Mouse (Mus musculus) midbrain, embryonic 14.5 days (tissue): Measurements from ENCODE around the gene Gpr4. TPM values are rescaled to one million over a fixed set of nuclear protein-coding genes. Genes with fewer than 3 reads are reported as not detected.

ENCODE experiments used
- ATAC-seq: fragments of 200-750 bp; cut with Nextera tagmentation; 2 replicates; pipeline ENCODE4 v1.8.0; 2017; ENCODE audit warnings: moderate number of reproducible peaks, moderate library complexity; ENCODE audit not compliant: low FRiP score, low TSS enrichment
- DNase-seq: peaks from one replicate; pipeline ENCODE4 v3.0.0-alpha.2; 2015
- H3K27ac ChIP-seq: fragments of 300-500 bp; sonication (generic); replicated peaks from 2 replicates; pipeline ENCODE4 v1.5.1; 2014; ENCODE audit warnings: mild to moderate bottlenecking, low read depth, low read length, moderate library complexity
- H3K27me3 ChIP-seq: fragments of 300-500 bp; sonication (generic); 2 replicates; pipeline ENCODE4 v1.6.1; 2014; ENCODE audit warnings: low read length, control low read depth, mixed read lengths; ENCODE audit not compliant: control insufficient read depth, insufficient read depth
- H3K36me3 ChIP-seq: fragments of 300-500 bp; sonication (generic); 2 replicates; pipeline ENCODE4 v1.6.1; 2014; ENCODE audit warnings: low read length, control low read depth; ENCODE audit not compliant: control insufficient read depth, insufficient read depth
- H3K4me1 ChIP-seq: fragments of 300-500 bp; sonication (generic); 2 replicates; pipeline ENCODE4 v1.6.1; 2014; ENCODE audit warnings: mild to moderate bottlenecking, antibody characterized with exemption, low read length, control low read depth; ENCODE audit not compliant: control insufficient read depth, insufficient read depth
- H3K4me2 ChIP-seq: fragments of 300-500 bp; sonication (generic); 2 replicates; pipeline ENCODE4 v1.6.1; 2014; ENCODE audit warnings: mild to moderate bottlenecking, low read length, moderate library complexity
- H3K4me3 ChIP-seq: fragments of 300-500 bp; sonication (generic); replicated peaks from 2 replicates; pipeline ENCODE4 v1.5.1; 2014; ENCODE audit warnings: low read depth, low read length
- H3K9ac ChIP-seq: fragments of 300-500 bp; sonication (generic); replicated peaks from 2 replicates; pipeline ENCODE4 v1.6.1; 2014; ENCODE audit warnings: mild to moderate bottlenecking, low read length, moderate library complexity
- H3K9me3 ChIP-seq: fragments of 300-500 bp; sonication (generic); 2 replicates; pipeline ENCODE4 v1.6.1; 2016; ENCODE audit warnings: low read length, control low read depth, mixed read lengths; ENCODE audit not compliant: control insufficient read depth
- WGBS: fragments of 180-500 bp; shearing (Covaris S2); extraction: QIAGEN DNeasy Blood & Tissue Kit; methylation state at CpG from one replicate; pipeline ENCODE4 v1.1.7; 2014; 5-methylcytosine and 5-hydroxymethylcytosine counted together
- polyA plus RNA-seq: library from polyadenylated mRNA; unstranded; fragments of >200 nt; fragmentation: Nextera tagmentation; extraction: Ambion mirVana; gene quantifications from 2 replicates; pipeline ENCODE4 v1.2.1, GENCODE M21; 2014

The Gpr4 gene
- polyA plus RNA-seq, 1 experiment from 2014 or later: 2.5 TPM

- H3K4me1 ChIP-seq: peaks cover 9% of the 10 kb centered on the region
- H3K4me3 ChIP-seq: no peak overlapping the region
- H3K4me2 ChIP-seq: no peak overlapping the region
- DNase-seq (no peak), ATAC-seq (no peak)
- no peak overlapping the region for H3K9ac ChIP-seq
- H3K27ac ChIP-seq: no peak overlapping the region
- H3K9me3 ChIP-seq: no peaks in the 10 kb centered on the region
- 70% methylated on average over 9 of the region's 9 CpGs for WGBS
- no peaks in the 10 kb centered on the region for H3K27me3 ChIP-seq
- H3K36me3 ChIP-seq: no peaks in the 10 kb centered on the region
These were observed 2.6 kb downstream of the Gpr4 start for GRCm38 (mm10) chr7:19214940-19215339.

- Histone ChIP-seq H3K27ac (no peak overlapping the region), H3K9me3 (no peaks in the 10 kb centered on the region), H3K4me3 (no peak overlapping the region), H3K9ac (no peak overlapping the region), H3K27me3 (no peaks in the 10 kb centered on the region), H3K36me3 (no peaks in the 10 kb centered on the region), H3K4me1 (peaks cover 3% of the 10 kb centered on the region), H3K4me2 (no peak overlapping the region)
- ATAC-seq (no peak), DNase-seq (no peak)
- WGBS: 71% methylated on average over 5 of the region's 5 CpGs
These were observed 5.2 kb downstream of the Gpr4 start for GRCm38 (mm10) chr7:19217492-19217891.

DNA sequence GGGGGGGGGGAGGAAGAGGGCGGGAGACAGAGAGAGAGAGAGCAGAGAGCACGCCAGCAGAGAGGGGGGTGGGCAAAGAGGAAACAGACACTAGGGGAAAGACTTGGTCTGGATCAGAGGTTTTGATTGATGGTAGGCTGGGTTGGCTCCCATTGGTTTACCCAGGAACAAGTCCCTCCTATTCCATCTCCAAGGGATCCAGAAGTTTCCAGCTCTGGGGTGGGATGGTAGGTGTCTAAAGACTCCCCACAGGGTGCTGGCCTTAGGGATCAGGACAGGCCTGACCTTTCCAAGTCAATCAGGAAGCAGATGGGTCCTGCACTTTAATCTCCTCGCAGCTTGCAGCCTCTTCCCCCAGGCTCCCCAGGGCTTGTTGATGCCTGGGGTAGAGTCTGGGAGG lies 5.6 kb downstream of the Gpr4 start:
- Histone ChIP-seq H3K27ac (no peak overlapping the region), H3K27me3 (no peaks in the 10 kb centered on the region), H3K4me3 (no peak overlapping the region), H3K36me3 (no peaks in the 10 kb centered on the region), H3K4me2 (no peak overlapping the region), H3K9ac (no peak overlapping the region), H3K9me3 (no peaks in the 10 kb centered on the region), H3K4me1 (no peaks in the 10 kb centered on the region)
- WGBS: 3% methylated on average over 2 of the region's 3 CpGs
- no peak for DNase-seq
- ATAC-seq: no peak

DNA sequence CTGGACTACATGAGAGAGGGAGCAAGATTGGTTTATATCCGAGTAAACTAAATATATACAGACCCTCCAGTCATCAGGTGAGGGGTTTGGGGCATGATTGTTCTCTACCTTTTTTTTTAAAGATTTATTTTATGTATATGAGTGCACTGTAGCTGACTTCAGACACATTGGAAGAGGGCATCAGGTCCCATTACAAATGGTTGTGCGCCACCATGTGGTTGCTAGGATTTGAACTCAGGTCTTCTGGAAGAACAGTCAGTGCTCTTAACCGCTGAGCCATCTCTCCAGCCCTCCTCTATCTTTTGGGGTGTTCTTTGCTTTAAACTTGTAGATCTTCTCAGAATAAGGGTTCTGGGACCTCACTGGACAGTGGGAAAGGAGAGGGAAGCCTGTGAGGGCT lies 7.7 kb downstream of the Gpr4 start:
- H3K9me3 ChIP-seq: no peaks in the 10 kb centered on the region
- no peaks in the 10 kb centered on the region for H3K27me3 ChIP-seq
- no peak overlapping the region for H3K9ac ChIP-seq
- 69% methylated on average over 3 of the region's 3 CpGs for WGBS
- no peak for DNase-seq
- H3K27ac ChIP-seq: no peak overlapping the region
- no peak for ATAC-seq
- H3K4me2 ChIP-seq: no peak overlapping the region
- no peaks in the 10 kb centered on the region; the same call in 1 of the 2 replicates for H3K36me3 ChIP-seq
- no peak overlapping the region for H3K4me3 ChIP-seq
- H3K4me1 ChIP-seq: no peaks in the 10 kb centered on the region

- Histone ChIP-seq H3K4me2 (no peak overlapping the region), H3K27ac (no peak overlapping the region), H3K36me3 (peaks cover 6% of the 10 kb centered on the region; the same call in 1 of the 2 replicates), H3K9ac (no peak overlapping the region), H3K27me3 (no peaks in the 10 kb centered on the region), H3K4me1 (peaks cover 6% of the 10 kb centered on the region), H3K4me3 (no peak overlapping the region), H3K9me3 (no peaks in the 10 kb centered on the region)
- no peak for DNase-seq
- 95% methylated on average over 16 of the region's 16 CpGs for WGBS
- no peak for ATAC-seq
These were observed 9.9 kb downstream of the Gpr4 start for GRCm38 (mm10) chr7:19222189-19222588.

DNA sequence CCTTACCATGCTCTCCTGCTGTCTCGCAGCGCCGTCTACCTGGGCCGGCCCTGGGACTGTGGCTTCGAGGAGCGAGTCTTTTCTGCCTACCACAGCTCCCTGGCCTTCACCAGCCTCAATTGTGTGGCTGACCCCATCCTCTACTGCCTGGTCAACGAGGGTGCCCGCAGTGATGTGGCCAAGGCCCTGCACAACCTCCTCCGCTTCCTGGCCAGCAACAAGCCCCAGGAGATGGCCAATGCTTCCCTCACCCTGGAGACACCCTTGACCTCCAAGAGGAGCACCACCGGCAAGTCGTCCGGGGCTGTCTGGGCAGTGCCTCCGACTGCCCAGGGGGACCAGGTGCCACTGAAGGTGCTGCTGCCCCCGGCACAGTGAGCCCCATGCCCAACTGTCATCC lies 10.5 kb downstream of the Gpr4 start:
- no peak overlapping the region for H3K4me2 ChIP-seq
- H3K9me3 ChIP-seq: no peaks in the 10 kb centered on the region
- H3K27me3 ChIP-seq: no peaks in the 10 kb centered on the region
- ATAC-seq: no peak
- H3K36me3 ChIP-seq: peaks cover 6% of the 10 kb centered on the region; the same call in 1 of the 2 replicates
- no peak overlapping the region for H3K27ac ChIP-seq
- 93% methylated on average over 14 of the region's 14 CpGs for WGBS
- peaks cover 8% of the 10 kb centered on the region for H3K4me1 ChIP-seq
- no peak overlapping the region for H3K9ac ChIP-seq
- H3K4me3 ChIP-seq: no peak overlapping the region
- no peak for DNase-seq

DNA sequence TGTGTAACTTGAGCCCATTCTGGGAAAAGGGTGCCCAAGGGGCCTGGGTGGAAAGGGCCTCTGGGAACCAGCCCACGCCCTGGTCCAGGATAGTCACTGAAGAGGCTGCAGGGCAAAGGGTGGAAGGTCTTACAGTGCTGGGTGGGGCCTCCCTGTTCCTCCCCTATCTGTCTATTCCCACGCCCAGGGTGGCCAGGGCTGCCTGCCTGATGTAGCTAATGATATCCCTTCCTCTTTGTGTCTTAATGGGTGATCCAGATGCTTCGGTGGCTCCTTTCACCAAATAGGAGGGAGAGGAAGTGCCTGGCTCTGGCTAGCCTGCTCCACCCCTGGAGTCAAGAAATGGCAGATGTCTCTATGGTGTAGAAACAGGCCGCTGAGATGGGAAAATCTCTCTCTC lies 12.6 kb downstream of the Gpr4 start:
- peaks cover 6% of the 10 kb centered on the region; the same call in 1 of the 2 replicates for H3K36me3 ChIP-seq
- H3K27me3 ChIP-seq: no peaks in the 10 kb centered on the region
- no peak overlapping the region for H3K27ac ChIP-seq
- DNase-seq (no peak), ATAC-seq (no peak)
- no peaks in the 10 kb centered on the region for H3K9me3 ChIP-seq
- no peak overlapping the region for H3K4me2 ChIP-seq
- no peak overlapping the region for H3K9ac ChIP-seq
- H3K4me1 ChIP-seq: peaks cover 17% of the 10 kb centered on the region
- no peak overlapping the region for H3K4me3 ChIP-seq
- 83% methylated on average over 4 of the region's 4 CpGs for WGBS

GRCm38 (mm10) chr7:19226817-19227797 lies 14.8 kb downstream of the Gpr4 start:
- Histone ChIP-seq H3K9me3 (no peaks in the 10 kb centered on the region), H3K36me3 (peaks cover 14% of the 10 kb centered on the region), H3K9ac (peak overlapping the region; percentile 61), H3K4me2 (peak overlapping the region; percentile 92), H3K27me3 (no peaks in the 10 kb centered on the region), H3K4me1 (peaks cover 19% of the 10 kb centered on the region), H3K4me3 (peak overlapping the region; percentile 65), H3K27ac (peak overlapping the region; percentile 100)
- ATAC-seq (peak; percentile 21; the same call in 1 of the 2 replicates), DNase-seq (peak; percentile 68)
- 19% methylated on average over 20 of the region's 20 CpGs for WGBS
